Mouse (Mus musculus) heart, adult 2 months (tissue): ENCODE results near the gene Adamts20. TPM values are rescaled to one million over a fixed set of nuclear protein-coding genes. Genes with fewer than 3 reads are reported as not detected.

Experiments used
- DNase-seq, 2 experiments: peaks; one replicate each; pipeline ENCODE4 v3.0.0; 2021
- H3K27ac ChIP-seq: fragments of 200-600 bp; 2 replicates; pipeline ENCODE4 v1.8.1; 2022
- H3K27me3 ChIP-seq: fragments of 200-500 bp; 2 replicates; pipeline ENCODE4 v1.6.1; 2012; ENCODE audit warnings: mild to moderate bottlenecking, low read length, inconsistent platforms, mixed read lengths; ENCODE audit not compliant: control insufficient read depth, insufficient read depth
- H3K36me3 ChIP-seq: fragments of 200-500 bp; 2 replicates; pipeline ENCODE4 v1.6.1; 2012; ENCODE audit warnings: low read length, inconsistent platforms; ENCODE audit not compliant: control insufficient read depth, insufficient read depth
- H3K4me1 ChIP-seq: fragments of 200-500 bp; 2 replicates; pipeline ENCODE4 v1.6.1; 2011; ENCODE audit warnings: low read length; ENCODE audit not compliant: control insufficient read depth, insufficient read depth
- H3K4me3 ChIP-seq: fragments of 200-600 bp; 2 replicates; pipeline ENCODE4 v1.8.1; 2022
- H3K79me2 ChIP-seq: fragments of 200-500 bp; replicated peaks from 2 replicates; pipeline ENCODE4 v1.6.1; 2012; ENCODE audit warnings: mild to moderate bottlenecking, inconsistent platforms, low read length, moderate library complexity, mixed read lengths; ENCODE audit not compliant: control insufficient read depth, insufficient read depth
- H3K9ac ChIP-seq: fragments of 200-500 bp; 2 replicates; pipeline ENCODE4 v1.6.1; 2012; ENCODE audit warnings: low read depth, mild to moderate bottlenecking, control low read depth, inconsistent platforms, low read length, mixed read lengths
- CTCF ChIP-seq: fragments of 200-600 bp; IDR thresholded peaks from 2 replicates; pipeline ENCODE4 v1.8.1; 2022; ENCODE audit warnings: antibody characterized with exemption, mild to moderate bottlenecking, moderate library complexity
- EP300 ChIP-seq: fragments of 200-500 bp; IDR thresholded peaks from 2 replicates; pipeline ENCODE4 v1.6.1; 2011; ENCODE audit warnings: low read depth, low read length, control low read depth; ENCODE audit not compliant: insufficient read depth
- POLR2A ChIP-seq: fragments of 200-500 bp; IDR thresholded peaks from 2 replicates; pipeline ENCODE4 v1.6.1; 2011; ENCODE audit warnings: mild to moderate bottlenecking, low read depth, low read length, control low read depth; ENCODE audit not compliant: insufficient read depth
- WGBS: fragments of 180-500 bp; shearing (Covaris S2); methylation state at CpG from one replicate; pipeline ENCODE4 v1.1.7; 2018; 5-methylcytosine and 5-hydroxymethylcytosine counted together
- intact Hi-C: fragments of 180-260 bp; cut with DNase I; formaldehyde crosslinking; loops from one replicate; pipeline ENCODE4 v1.15.1; 2025
- polyA plus RNA-seq: library from polyadenylated mRNA; depleted of rRNA; stranded (reverse); fragments of >200 nt; gene quantifications from 2 replicates; pipeline ENCODE4 v1.2.3, GENCODE M21; 2012
- total RNA-seq, 2 experiments: library from RNA; stranded (reverse); gene quantifications; 2 replicates each; pipeline ENCODE4 v1.2.3; 2021

The Adamts20 gene
- total and polyA plus RNA-seq, 3 experiments, result 0.08 to 0.16 (median 0.09) TPM

DNA sequence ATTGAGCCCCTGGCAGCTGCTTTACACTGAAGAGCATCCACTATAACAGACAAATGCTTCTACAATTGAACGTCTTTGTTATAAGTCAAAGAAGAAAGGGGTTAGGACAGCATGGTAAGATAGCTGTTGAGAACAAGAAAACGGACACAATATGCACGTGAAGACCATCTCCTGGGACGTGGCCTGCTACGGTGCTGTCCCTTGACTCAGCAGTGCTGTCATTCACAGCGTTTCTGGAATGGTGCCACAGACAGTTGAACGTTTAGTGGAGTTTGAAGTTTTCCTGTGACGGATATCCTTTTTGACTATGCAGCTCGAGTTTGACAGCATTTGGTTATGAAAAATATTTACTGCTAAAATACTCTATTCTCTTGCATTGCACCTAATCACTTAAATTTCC is 157.3 kb downstream of the Adamts20 start:
- intact Hi-C loops, result no loop called here
- TF ChIP-seq POLR2A, result no peak
- TF ChIP-seq EP300, result no peak
- no peak for TF ChIP-seq CTCF
- no peaks in the 10 kb centered on the region for H3K79me2 ChIP-seq
- H3K27me3 ChIP-seq, result no peaks in the 10 kb centered on the region
- WGBS, result 44% methylated on average over 9 of the region's 9 CpGs
- no peak overlapping the region for H3K9ac ChIP-seq
- no peak overlapping the region for H3K27ac ChIP-seq
- no peaks in the 10 kb centered on the region for H3K36me3 ChIP-seq
- no peak for DNase-seq
- no peak overlapping the region for H3K4me3 ChIP-seq
- no peaks in the 10 kb centered on the region for H3K4me1 ChIP-seq

DNA sequence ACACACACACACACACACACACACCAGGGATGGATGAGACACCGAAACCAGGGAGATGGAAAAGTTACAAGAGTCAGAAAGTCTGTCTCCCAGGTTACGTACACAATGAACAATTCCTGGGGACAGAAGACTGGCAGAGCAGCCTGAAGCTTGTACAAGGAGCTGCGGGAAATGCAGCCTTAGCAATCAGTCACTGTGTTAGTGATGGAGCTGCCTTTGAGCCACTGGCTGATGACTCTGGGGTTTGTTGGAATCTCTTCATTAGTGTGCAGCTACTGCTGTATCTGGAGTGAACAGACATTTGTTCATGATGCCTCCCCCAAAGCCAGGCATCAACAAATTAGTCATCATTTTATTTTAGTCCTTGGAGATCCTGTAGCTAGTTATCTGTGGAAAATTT is 162.1 kb downstream of the Adamts20 start:
- Histone ChIP-seq H3K27me3 (no peaks in the 10 kb centered on the region), H3K4me3 (no peak overlapping the region), H3K79me2 (no peaks in the 10 kb centered on the region), H3K9ac (no peak overlapping the region), H3K36me3 (no peaks in the 10 kb centered on the region), H3K4me1 (no peaks in the 10 kb centered on the region), H3K27ac (no peak overlapping the region)
- intact Hi-C loops, result no loop called here
- DNase-seq, result no peak
- 78% methylated on average over 3 of the region's 3 CpGs for WGBS
- no peak for TF ChIP-seq POLR2A
- TF ChIP-seq EP300, result no peak
- TF ChIP-seq CTCF, result no peak

DNA sequence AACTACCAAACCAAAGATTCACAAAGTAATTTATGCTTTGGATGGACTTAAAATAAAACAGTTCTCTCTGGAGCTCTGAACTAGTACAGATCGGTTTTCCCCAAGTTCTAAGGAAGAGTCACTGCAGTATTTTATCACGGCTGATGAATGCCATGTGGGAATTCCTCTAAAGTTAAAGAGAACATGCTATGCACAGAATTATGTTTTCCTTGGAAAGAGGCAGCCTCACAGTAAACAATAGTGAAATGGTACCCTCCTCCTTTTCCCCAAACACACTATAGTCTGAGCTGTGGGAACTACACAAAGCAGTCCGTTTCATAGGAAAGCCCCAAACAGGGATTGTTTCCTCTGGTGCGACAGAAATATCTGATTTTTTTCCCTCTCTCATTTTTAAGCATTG is 171.1 kb downstream of the Adamts20 start:
- no peak for TF ChIP-seq POLR2A
- no peak for TF ChIP-seq CTCF
- no peak for TF ChIP-seq EP300
- Histone ChIP-seq H3K36me3 (no peaks in the 10 kb centered on the region), H3K9ac (no peak overlapping the region), H3K79me2 (no peaks in the 10 kb centered on the region), H3K4me3 (no peak overlapping the region), H3K27me3 (no peaks in the 10 kb centered on the region), H3K27ac (no peak overlapping the region), H3K4me1 (no peaks in the 10 kb centered on the region)
- 49% methylated on average over 4 of the region's 4 CpGs for WGBS
- intact Hi-C loops, result no loop called here
- DNase-seq, result no peak

DNA sequence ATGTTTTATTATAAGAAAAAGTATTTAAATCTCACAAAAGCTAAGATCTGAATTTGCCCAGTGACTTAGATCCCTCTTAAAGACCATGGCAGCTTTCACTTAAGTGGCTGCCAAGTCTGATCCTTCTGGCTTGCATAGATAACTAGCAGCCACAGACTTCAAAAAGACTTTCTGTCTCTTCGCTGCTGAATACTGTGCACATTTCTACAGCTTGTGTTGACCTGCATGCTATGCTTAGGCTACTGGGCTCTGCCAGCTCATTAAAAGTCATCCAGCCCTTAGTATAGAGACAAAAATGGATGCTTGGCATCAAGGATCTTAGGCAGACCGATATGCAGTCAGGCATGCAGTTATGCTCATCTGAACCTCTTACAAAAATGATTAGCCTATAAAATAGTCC is 177.2 kb downstream of the Adamts20 start:
- 71% methylated on average over 2 of the region's 2 CpGs for WGBS
- DNase-seq, result no peak
- H3K27me3 ChIP-seq, result no peaks in the 10 kb centered on the region
- H3K4me1 ChIP-seq, result no peaks in the 10 kb centered on the region
- TF ChIP-seq POLR2A (no peak), CTCF (no peak), EP300 (no peak)
- no peaks in the 10 kb centered on the region for H3K36me3 ChIP-seq
- H3K4me3 ChIP-seq, result no peak overlapping the region
- H3K9ac ChIP-seq, result no peak overlapping the region
- H3K79me2 ChIP-seq, result no peaks in the 10 kb centered on the region
- intact Hi-C loops, result no loop called here
- H3K27ac ChIP-seq, result no peak overlapping the region

DNA sequence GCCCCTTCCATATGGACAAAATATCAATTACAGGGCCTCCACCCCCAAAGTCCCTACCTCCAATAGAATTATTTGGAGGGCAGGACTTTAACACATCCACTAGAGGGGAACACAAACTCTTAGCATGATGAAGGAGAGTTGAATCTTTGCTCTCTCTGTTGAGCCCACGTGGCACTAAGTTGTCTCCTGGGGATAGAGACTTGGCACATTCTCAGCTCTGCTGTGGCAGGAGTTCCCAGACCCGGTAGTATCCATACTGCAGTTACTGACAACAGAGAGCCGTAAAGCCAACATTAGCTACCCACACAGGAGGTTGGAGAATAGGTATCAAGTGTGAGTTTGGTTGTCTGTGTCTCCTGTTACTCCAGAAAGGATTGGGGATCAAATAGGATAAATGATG is 177.7 kb downstream of the Adamts20 start:
- intact Hi-C loops, result no loop called here
- no peak overlapping the region for H3K27ac ChIP-seq

GRCm38 (mm10) chr15:94276418-94276817 is 188.8 kb downstream of the Adamts20 start:
- 81% methylated on average over 8 of the region's 8 CpGs for WGBS
- intact Hi-C loops, result no loop called here
- no peaks in the 10 kb centered on the region for H3K27me3 ChIP-seq
- no peak overlapping the region for H3K27ac ChIP-seq
- no peak for DNase-seq
- H3K4me3 ChIP-seq, result no peak overlapping the region
- H3K4me1 ChIP-seq, result no peaks in the 10 kb centered on the region
- no peaks in the 10 kb centered on the region for H3K79me2 ChIP-seq
- no peaks in the 10 kb centered on the region for H3K36me3 ChIP-seq
- no peak for TF ChIP-seq POLR2A
- no peak for TF ChIP-seq EP300
- TF ChIP-seq CTCF, result no peak
- no peak overlapping the region for H3K9ac ChIP-seq

More for the DNA sequence above, 177.7 kb downstream of the Adamts20 start:
- 56% methylated on average over 3 of the region's 3 CpGs for WGBS
- no peaks in the 10 kb centered on the region for H3K36me3 ChIP-seq
- no peaks in the 10 kb centered on the region for H3K79me2 ChIP-seq
- H3K9ac ChIP-seq, result no peak overlapping the region
- no peaks in the 10 kb centered on the region for H3K27me3 ChIP-seq
- H3K4me3 ChIP-seq, result no peak overlapping the region
- no peak for TF ChIP-seq CTCF
- TF ChIP-seq EP300, result no peak
- TF ChIP-seq POLR2A, result no peak
- H3K4me1 ChIP-seq, result no peaks in the 10 kb centered on the region
- DNase-seq, result no peak
